Mouse (Mus musculus) bone marrow macrophage, adult 2 months (primary cell): ENCODE measurements around the gene D430019H16Rik. TPM values are rescaled to one million over a fixed set of nuclear protein-coding genes. Genes with fewer than 3 reads are reported as not detected.

ENCODE experiments used
- H3K27ac ChIP-seq: 2 replicates; pipeline ENCODE4 v1.5.1; 2012; ENCODE audit warnings: low read depth, low read length; ENCODE audit not compliant: insufficient read depth
- H3K4me1 ChIP-seq: 2 replicates; pipeline ENCODE4 v1.6.1; 2012; ENCODE audit warnings: low read length; ENCODE audit not compliant: control insufficient read depth, insufficient read depth
- H3K4me3 ChIP-seq: 2 replicates; pipeline ENCODE4 v1.5.1; 2012; ENCODE audit warnings: mild to moderate bottlenecking, low read length, moderate library complexity; ENCODE audit not compliant: insufficient read depth
- CTCF ChIP-seq: IDR thresholded peaks from 2 replicates; pipeline ENCODE4 v1.5.1; 2012; ENCODE audit warnings: low read depth, mild to moderate bottlenecking, low read length, moderate library complexity
- POLR2A ChIP-seq: IDR thresholded peaks from 2 replicates; pipeline ENCODE4 v1.6.1; 2012; ENCODE audit warnings: mild to moderate bottlenecking, low read depth, low read length, borderline replicate concordance
- polyA plus RNA-seq: library from polyadenylated mRNA; stranded (reverse); fragments of >200 nt; gene quantifications from 2 replicates; pipeline ENCODE4 v1.2.4, GENCODE M21; 2012; ENCODE audit not compliant: missing spikeins, insufficient read depth, insufficient read length

The D430019H16Rik gene
- polyA plus RNA-seq, 1 experiment, result not detected

DNA sequence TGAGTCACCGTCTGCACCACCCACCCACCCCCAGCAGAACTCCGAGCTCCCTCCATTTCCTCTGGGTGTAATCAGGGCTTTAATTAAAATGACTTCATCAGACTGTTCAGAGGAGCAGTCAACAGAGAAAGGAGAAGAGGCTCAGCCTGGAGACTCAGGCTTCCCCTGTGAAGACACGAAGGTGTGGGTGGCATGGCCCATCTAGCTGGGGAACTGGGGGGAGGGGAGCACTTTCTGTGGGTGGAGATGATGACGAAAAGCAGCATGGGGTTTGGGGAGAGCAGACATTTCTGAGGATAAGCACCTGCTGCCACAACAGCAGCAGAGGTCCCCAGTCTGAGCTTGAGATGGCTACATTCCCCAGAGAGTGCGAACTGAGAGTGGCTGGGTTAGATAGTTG lies 10.1 kb upstream of the D430019H16Rik start:
- H3K27ac ChIP-seq, result no peak overlapping the region
- TF ChIP-seq POLR2A, result no peak
- TF ChIP-seq CTCF, result no peak
- H3K4me3 ChIP-seq, result no peak overlapping the region
- H3K4me1 ChIP-seq, result no peaks in the 10 kb centered on the region

GRCm38 (mm10) chr12:105445767-105446166 lies 7.9 kb upstream of the D430019H16Rik start:
- TF ChIP-seq CTCF, result no peak
- TF ChIP-seq POLR2A, result no peak
- Histone ChIP-seq H3K4me3 (no peak overlapping the region), H3K4me1 (no peaks in the 10 kb centered on the region), H3K27ac (no peak overlapping the region)

- no peaks in the 10 kb centered on the region for H3K4me1 ChIP-seq
- no peak for TF ChIP-seq POLR2A
- TF ChIP-seq CTCF, result no peak
- H3K4me3 ChIP-seq, result no peak overlapping the region
- H3K27ac ChIP-seq, result no peak overlapping the region
Observed at GRCm38 (mm10) chr12:105449239-105449638, 4.4 kb upstream of the D430019H16Rik start.

GRCm38 (mm10) chr12:105454258-105455062 lies 804 bp downstream of the D430019H16Rik start:
- H3K4me1 ChIP-seq, result no peaks in the 10 kb centered on the region
- no peak for TF ChIP-seq POLR2A
- TF ChIP-seq CTCF, result no peak
- H3K27ac ChIP-seq, result no peak overlapping the region
- H3K4me3 ChIP-seq, result no peak overlapping the region

- no peak overlapping the region for H3K27ac ChIP-seq
- H3K4me3 ChIP-seq, result no peak overlapping the region
- TF ChIP-seq POLR2A (no peak), CTCF (no peak)
- no peaks in the 10 kb centered on the region for H3K4me1 ChIP-seq
Observed at GRCm38 (mm10) chr12:105455063-105455559, 1.5 kb downstream of the D430019H16Rik start.

GRCm38 (mm10) chr12:105458791-105459190 lies 5.1 kb downstream of the D430019H16Rik start:
- no peak overlapping the region for H3K4me3 ChIP-seq
- no peak overlapping the region for H3K27ac ChIP-seq

DNA sequence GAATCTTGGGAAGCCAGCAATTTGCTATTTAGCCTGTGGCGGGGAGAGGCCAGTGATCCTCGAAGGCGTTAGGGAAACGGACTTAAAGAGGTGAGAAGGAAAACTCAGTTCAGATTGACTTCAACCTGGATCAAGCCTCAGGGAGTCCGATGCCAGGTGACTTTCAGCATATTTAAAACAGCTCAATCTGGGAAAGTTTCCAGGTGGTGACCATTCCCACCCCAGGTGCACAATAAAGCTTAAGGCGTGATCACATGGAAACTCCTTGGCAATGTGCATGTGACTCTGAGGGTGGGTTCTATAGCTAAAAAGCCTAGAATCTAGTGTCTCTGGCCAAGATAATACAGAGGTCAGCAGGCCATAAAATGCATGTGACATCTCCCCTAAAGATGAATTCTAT lies 7.4 kb downstream of the D430019H16Rik start:
- TF ChIP-seq CTCF, result no peak
- TF ChIP-seq POLR2A, result no peak
- no peak overlapping the region for H3K4me3 ChIP-seq
- no peak overlapping the region for H3K27ac ChIP-seq
- H3K4me1 ChIP-seq, result no peaks in the 10 kb centered on the region

More at GRCm38 (mm10) chr12:105458791-105459190, 5.1 kb downstream of the D430019H16Rik start:
- TF ChIP-seq POLR2A, result no peak
- no peak for TF ChIP-seq CTCF
- no peaks in the 10 kb centered on the region for H3K4me1 ChIP-seq

DNA sequence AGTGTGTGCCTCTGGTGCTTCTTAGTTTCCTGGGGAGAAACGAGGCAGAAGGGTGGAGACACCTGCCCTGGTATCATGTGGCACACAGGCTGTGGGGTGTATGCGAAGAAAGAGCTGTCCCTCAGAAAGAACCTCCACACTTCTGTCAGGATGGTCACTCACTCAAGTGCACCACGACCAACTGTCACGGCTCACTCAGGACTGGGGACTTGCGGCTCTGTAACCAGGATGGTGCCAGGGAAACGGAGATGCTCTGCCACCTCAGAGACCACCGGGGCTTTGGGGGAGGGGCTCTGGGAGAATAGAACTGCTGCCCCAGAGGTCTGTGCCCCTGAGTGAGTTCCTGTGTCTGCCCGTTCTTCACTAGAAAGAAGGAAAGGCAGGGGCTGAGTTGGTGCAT lies 15.4 kb downstream of the D430019H16Rik start:
- Histone ChIP-seq H3K4me3 (no peak overlapping the region), H3K4me1 (no peaks in the 10 kb centered on the region), H3K27ac (no peak overlapping the region)
- TF ChIP-seq POLR2A (no peak), CTCF (no peak)

GRCm38 (mm10) chr12:105475230-105475911 lies 21.7 kb downstream of the D430019H16Rik start:
- Histone ChIP-seq H3K27ac (no peak overlapping the region), H3K4me3 (no peak overlapping the region), H3K4me1 (no peaks in the 10 kb centered on the region)
- no peak for TF ChIP-seq POLR2A
- TF ChIP-seq CTCF, result no peak

- TF ChIP-seq CTCF (no peak; the same call in 1 of the 2 replicates), POLR2A (no peak)
- H3K27ac ChIP-seq, result no peak overlapping the region
- H3K4me1 ChIP-seq, result no peaks in the 10 kb centered on the region
- H3K4me3 ChIP-seq, result no peak overlapping the region
Observed at GRCm38 (mm10) chr12:105476453-105476852, 22.8 kb downstream of the D430019H16Rik start.
